Mouse (Mus musculus): ENCODE measurements around the gene Thsd4. TPM values are rescaled to one million over a fixed set of nuclear protein-coding genes. Genes with fewer than 3 reads are reported as not detected.

The Thsd4 gene
- polyA plus RNA-seq, 1 experiment = 4.3 TPM

DNA sequence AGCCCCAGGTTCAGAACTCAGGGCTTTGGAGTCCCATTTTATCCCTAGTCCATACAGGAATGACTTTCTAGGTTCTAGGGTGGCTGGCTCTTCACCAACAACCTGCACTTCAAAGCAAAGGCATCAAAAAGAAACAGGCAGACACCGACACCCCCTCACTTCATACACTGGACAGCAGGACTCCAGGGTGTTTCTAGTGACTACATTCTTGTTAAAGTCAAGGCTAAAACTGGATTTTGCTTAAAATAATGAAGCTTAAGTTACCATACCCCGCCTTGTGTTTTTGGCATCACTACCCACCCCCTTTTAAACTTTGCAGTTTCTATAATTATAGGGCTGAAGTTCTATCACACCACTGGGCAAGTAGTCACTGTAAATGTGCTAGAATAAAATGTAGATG is 225.6 kb downstream of the Thsd4 start:
- H3K4me3 ChIP-seq (ENCODE audit: control insufficient read depth, insufficient read depth, low read length) = no peak overlapping the region
- TF ChIP-seq POLR2A (IDR thresholded peaks at IDR 0.05; ENCODE audit: control insufficient read depth, extremely low read depth, insufficient read depth, low read length, poor library complexity) (no peak), CTCF (IDR thresholded peaks at IDR 0.05; ENCODE audit: borderline replicate concordance, control insufficient read depth, extremely low read depth, insufficient read depth, low read length, poor library complexity) (no peak)
- 95% methylated on average over 2 of the region's 2 CpGs for WGBS

DNA sequence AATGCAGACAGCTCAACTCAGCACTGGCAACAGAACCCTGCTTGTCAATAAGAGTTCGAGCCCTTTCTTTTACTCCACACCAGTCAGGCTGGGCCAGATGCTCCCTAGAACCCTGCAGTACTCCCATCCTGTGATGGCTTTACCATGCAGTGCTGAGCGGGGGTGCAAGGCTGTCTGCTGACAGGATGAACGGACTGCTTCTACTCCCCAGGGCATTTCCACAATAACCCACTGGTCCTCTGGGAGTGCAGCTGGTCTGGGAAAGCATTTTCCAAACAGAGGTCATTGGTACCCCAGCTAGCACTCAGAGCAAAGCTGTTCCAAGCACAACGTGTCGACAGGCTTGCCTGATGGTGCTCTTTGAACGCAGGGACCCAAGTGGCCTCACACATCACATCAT is 226.6 kb downstream of the Thsd4 start:
- Histone ChIP-seq H3K27ac (ENCODE audit: control insufficient read depth, insufficient read depth, low read length) (no peak overlapping the region), H3K27me3 (ENCODE audit: control insufficient read depth, insufficient read depth, low read length) (no peaks in the 10 kb centered on the region), H3K4me1 (replicated peaks; ENCODE audit: control insufficient read depth, insufficient read depth, low read length) (no peaks in the 10 kb centered on the region), H3K36me3 (ENCODE audit: control insufficient read depth, insufficient read depth, low read length) (no peaks in the 10 kb centered on the region), H3K4me3 (ENCODE audit: control insufficient read depth, insufficient read depth, low read length) (no peak overlapping the region)
- WGBS = 91% methylated on average over 6 of the region's 6 CpGs
- no peak for TF ChIP-seq CTCF (IDR thresholded peaks at IDR 0.05; ENCODE audit: borderline replicate concordance, control insufficient read depth, extremely low read depth, insufficient read depth, low read length, poor library complexity)
- no peak for TF ChIP-seq POLR2A (IDR thresholded peaks at IDR 0.05; ENCODE audit: control insufficient read depth, extremely low read depth, insufficient read depth, low read length, poor library complexity)
- no peak for DNase-seq

More for the DNA sequence above, 225.6 kb downstream of the Thsd4 start:
- DNase-seq = no peak
- H3K27ac ChIP-seq (ENCODE audit: control insufficient read depth, insufficient read depth, low read length) = no peak overlapping the region
- H3K27me3 ChIP-seq (ENCODE audit: control insufficient read depth, insufficient read depth, low read length) = no peaks in the 10 kb centered on the region
- no peaks in the 10 kb centered on the region for H3K4me1 ChIP-seq (replicated peaks; ENCODE audit: control insufficient read depth, insufficient read depth, low read length)
- H3K36me3 ChIP-seq (ENCODE audit: control insufficient read depth, insufficient read depth, low read length) = no peaks in the 10 kb centered on the region

DNA sequence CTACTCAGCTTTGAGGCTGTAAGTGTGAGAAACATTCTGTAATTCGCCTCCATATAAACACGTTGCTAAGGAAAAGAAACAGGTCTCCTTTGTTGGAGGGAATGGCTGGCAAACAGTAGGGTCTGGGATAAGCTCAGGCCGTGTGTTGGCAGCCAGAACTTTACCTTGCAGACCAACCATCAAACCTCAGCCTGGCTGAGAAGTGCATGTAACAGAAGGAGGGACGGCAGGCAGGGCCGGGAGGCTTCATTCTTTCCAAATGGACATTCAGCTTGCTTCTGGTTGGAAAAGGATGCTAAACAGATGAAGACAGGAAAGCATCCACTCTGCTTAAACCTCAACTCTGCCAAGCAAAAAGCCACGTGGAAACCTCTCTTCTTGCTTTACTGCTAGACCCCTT is 228.7 kb downstream of the Thsd4 start:
- no peaks in the 10 kb centered on the region for H3K4me1 ChIP-seq (replicated peaks; ENCODE audit: control insufficient read depth, insufficient read depth, low read length)
- DNase-seq = no peak
- H3K4me3 ChIP-seq (ENCODE audit: control insufficient read depth, insufficient read depth, low read length) = no peak overlapping the region
- H3K27me3 ChIP-seq (ENCODE audit: control insufficient read depth, insufficient read depth, low read length) = no peaks in the 10 kb centered on the region
- 85% methylated on average over 6 of the region's 6 CpGs for WGBS
- H3K36me3 ChIP-seq (ENCODE audit: control insufficient read depth, insufficient read depth, low read length) = no peaks in the 10 kb centered on the region
- H3K27ac ChIP-seq (ENCODE audit: control insufficient read depth, insufficient read depth, low read length) = no peak overlapping the region
- TF ChIP-seq POLR2A (IDR thresholded peaks at IDR 0.05; ENCODE audit: control insufficient read depth, extremely low read depth, insufficient read depth, low read length, poor library complexity) (no peak), CTCF (IDR thresholded peaks at IDR 0.05; ENCODE audit: borderline replicate concordance, control insufficient read depth, extremely low read depth, insufficient read depth, low read length, poor library complexity) (no peak)

DNA sequence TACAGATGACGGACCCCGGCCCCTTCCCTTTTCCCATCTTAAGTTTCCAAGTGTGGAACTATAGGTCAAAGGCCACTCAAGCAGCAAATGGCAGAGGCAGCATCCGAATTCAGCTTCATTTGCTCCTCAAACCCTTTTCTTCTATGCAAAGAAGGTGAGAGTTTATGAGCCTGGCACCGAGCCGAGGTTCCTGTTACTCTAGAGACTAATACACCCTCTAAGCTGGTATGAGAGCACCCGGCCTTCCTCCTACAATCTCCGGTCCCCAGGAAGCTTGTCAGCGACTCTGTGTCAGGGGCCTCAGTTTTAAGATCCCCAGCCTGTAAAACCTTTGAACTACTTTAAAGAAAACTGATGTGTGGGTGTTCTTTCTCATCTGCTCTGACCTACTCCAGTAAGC is 231.1 kb downstream of the Thsd4 start:
- 90% methylated on average over 8 of the region's 8 CpGs for WGBS

GRCm38 (mm10) chr9:60288789-60289188 is 233.1 kb downstream of the Thsd4 start:
- Histone ChIP-seq H3K4me1 (replicated peaks; ENCODE audit: control insufficient read depth, insufficient read depth, low read length) (no peaks in the 10 kb centered on the region), H3K27ac (ENCODE audit: control insufficient read depth, insufficient read depth, low read length) (no peak overlapping the region), H3K27me3 (ENCODE audit: control insufficient read depth, insufficient read depth, low read length) (no peaks in the 10 kb centered on the region), H3K36me3 (ENCODE audit: control insufficient read depth, insufficient read depth, low read length) (no peaks in the 10 kb centered on the region), H3K4me3 (ENCODE audit: control insufficient read depth, insufficient read depth, low read length) (no peak overlapping the region)
- TF ChIP-seq POLR2A (IDR thresholded peaks at IDR 0.05; ENCODE audit: control insufficient read depth, extremely low read depth, insufficient read depth, low read length, poor library complexity) (no peak), CTCF (IDR thresholded peaks at IDR 0.05; ENCODE audit: borderline replicate concordance, control insufficient read depth, extremely low read depth, insufficient read depth, low read length, poor library complexity) (no peak)
- DNase-seq = no peak
- WGBS = 95% methylated on average over 12 of the region's 12 CpGs

More for the DNA sequence above, 231.1 kb downstream of the Thsd4 start:
- Histone ChIP-seq H3K27ac (ENCODE audit: control insufficient read depth, insufficient read depth, low read length) (no peak overlapping the region), H3K27me3 (ENCODE audit: control insufficient read depth, insufficient read depth, low read length) (no peaks in the 10 kb centered on the region), H3K4me3 (ENCODE audit: control insufficient read depth, insufficient read depth, low read length) (no peak overlapping the region), H3K36me3 (ENCODE audit: control insufficient read depth, insufficient read depth, low read length) (no peaks in the 10 kb centered on the region), H3K4me1 (replicated peaks; ENCODE audit: control insufficient read depth, insufficient read depth, low read length) (no peaks in the 10 kb centered on the region)
- DNase-seq = no peak
- TF ChIP-seq POLR2A (IDR thresholded peaks at IDR 0.05; ENCODE audit: control insufficient read depth, extremely low read depth, insufficient read depth, low read length, poor library complexity) (no peak), CTCF (IDR thresholded peaks at IDR 0.05; ENCODE audit: borderline replicate concordance, control insufficient read depth, extremely low read depth, insufficient read depth, low read length, poor library complexity) (no peak)

GRCm38 (mm10) chr9:60286390-60286789 is 235.5 kb downstream of the Thsd4 start:
- Histone ChIP-seq H3K27me3 (ENCODE audit: control insufficient read depth, insufficient read depth, low read length) (no peaks in the 10 kb centered on the region), H3K4me1 (replicated peaks; ENCODE audit: control insufficient read depth, insufficient read depth, low read length) (no peaks in the 10 kb centered on the region), H3K36me3 (ENCODE audit: control insufficient read depth, insufficient read depth, low read length) (no peaks in the 10 kb centered on the region), H3K4me3 (ENCODE audit: control insufficient read depth, insufficient read depth, low read length) (no peak overlapping the region), H3K27ac (ENCODE audit: control insufficient read depth, insufficient read depth, low read length) (no peak overlapping the region)
- 95% methylated on average over 3 of the region's 3 CpGs for WGBS
- TF ChIP-seq CTCF (IDR thresholded peaks at IDR 0.05; ENCODE audit: borderline replicate concordance, control insufficient read depth, extremely low read depth, insufficient read depth, low read length, poor library complexity) (no peak), POLR2A (IDR thresholded peaks at IDR 0.05; ENCODE audit: control insufficient read depth, extremely low read depth, insufficient read depth, low read length, poor library complexity) (no peak)
- DNase-seq = no peak

DNA sequence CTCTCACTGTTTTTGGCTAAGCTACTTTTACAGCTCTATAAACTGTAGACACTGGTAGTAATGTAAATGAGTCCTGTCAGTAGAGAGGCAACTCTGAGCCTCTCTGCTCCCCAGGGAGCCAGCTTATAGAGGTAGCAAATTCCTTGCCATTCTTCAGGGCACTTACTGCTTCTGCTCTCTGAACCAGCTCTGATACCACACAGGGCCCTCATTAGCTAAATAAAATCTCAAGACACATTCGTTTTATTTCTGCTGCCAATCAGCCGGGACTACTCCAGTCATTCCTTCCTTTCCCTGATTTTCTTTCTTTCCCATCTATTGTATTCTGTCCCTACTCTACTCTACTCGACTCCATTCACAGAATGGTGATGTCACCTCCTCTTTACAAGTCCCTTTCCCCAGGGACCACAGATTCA is 236.8 kb downstream of the Thsd4 start:
- no peak for TF ChIP-seq CTCF (IDR thresholded peaks at IDR 0.05; ENCODE audit: borderline replicate concordance, control insufficient read depth, extremely low read depth, insufficient read depth, low read length, poor library complexity)
- no peak for TF ChIP-seq POLR2A (IDR thresholded peaks at IDR 0.05; ENCODE audit: control insufficient read depth, extremely low read depth, insufficient read depth, low read length, poor library complexity)
- Histone ChIP-seq H3K4me3 (ENCODE audit: control insufficient read depth, insufficient read depth, low read length) (no peak overlapping the region), H3K27ac (ENCODE audit: control insufficient read depth, insufficient read depth, low read length) (no peak overlapping the region), H3K27me3 (ENCODE audit: control insufficient read depth, insufficient read depth, low read length) (no peaks in the 10 kb centered on the region), H3K4me1 (replicated peaks; ENCODE audit: control insufficient read depth, insufficient read depth, low read length) (no peaks in the 10 kb centered on the region), H3K36me3 (ENCODE audit: control insufficient read depth, insufficient read depth, low read length) (no peaks in the 10 kb centered on the region)
- no peak for DNase-seq
- 74% methylated on average over 3 of the region's 3 CpGs for WGBS
